Mouse (Mus musculus) cortical plate, adult 2 months (tissue): Measurements from ENCODE around the gene Lyst.

ENCODE experiments used
- CTCF ChIP-seq: fragments of 200-500 bp; IDR thresholded peaks from 2 replicates; pipeline ENCODE4 v1.5.1; 2011; ENCODE audit warnings: mild to moderate bottlenecking, control low read depth, low read length; ENCODE audit not compliant: insufficient read depth; ENCODE audit errors: extremely low read depth
- POLR2A ChIP-seq: fragments of 200-500 bp; IDR thresholded peaks from 2 replicates; pipeline ENCODE4 v1.6.1; 2011; ENCODE audit warnings: mild to moderate bottlenecking, low read length, control low read depth; ENCODE audit not compliant: insufficient read depth; ENCODE audit errors: extremely low read depth

DNA sequence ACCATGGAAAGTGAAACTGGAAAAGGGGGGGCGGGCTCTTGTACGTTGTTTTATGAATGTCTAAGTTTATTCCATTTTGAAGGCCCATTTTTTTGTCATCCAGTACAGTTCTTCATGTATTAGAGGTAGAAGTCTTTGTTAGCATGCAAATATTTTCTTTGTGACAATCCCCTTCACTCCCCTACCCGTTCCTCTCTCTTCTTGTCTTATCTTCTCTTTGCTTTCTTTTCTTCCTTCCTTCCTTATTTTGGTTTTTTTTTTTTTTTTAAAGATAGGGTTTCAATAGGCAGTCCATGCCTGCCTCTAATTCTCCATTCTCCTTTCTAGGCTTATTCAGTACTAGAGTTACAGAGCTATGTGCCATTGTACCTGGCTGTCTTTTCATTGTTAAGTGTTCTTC lies 32.4 kb downstream of the Lyst start:
- TF ChIP-seq POLR2A (no peak), CTCF (no peak)
